Mouse (Mus musculus) heart, postnatal 4 days (tissue): Measurements from ENCODE around the gene Ncapd3. TPM values are rescaled to one million over a fixed set of nuclear protein-coding genes. Genes with fewer than 3 reads are reported as not detected.
A peak's percentile ranks its signal among the peaks of the same experiment; 100 is the strongest.

Source experiments
- DNase-seq: peaks from one replicate; pipeline ENCODE4 v3.0.0; 2021
- total RNA-seq, 2 experiments: library from RNA; stranded (reverse); gene quantifications; 2 replicates each; pipeline ENCODE4 v1.2.3; 2021

The Ncapd3 gene
- 10 to 100 TPM; 22.3 to 23.6 TPM for total RNA-seq

DNA sequence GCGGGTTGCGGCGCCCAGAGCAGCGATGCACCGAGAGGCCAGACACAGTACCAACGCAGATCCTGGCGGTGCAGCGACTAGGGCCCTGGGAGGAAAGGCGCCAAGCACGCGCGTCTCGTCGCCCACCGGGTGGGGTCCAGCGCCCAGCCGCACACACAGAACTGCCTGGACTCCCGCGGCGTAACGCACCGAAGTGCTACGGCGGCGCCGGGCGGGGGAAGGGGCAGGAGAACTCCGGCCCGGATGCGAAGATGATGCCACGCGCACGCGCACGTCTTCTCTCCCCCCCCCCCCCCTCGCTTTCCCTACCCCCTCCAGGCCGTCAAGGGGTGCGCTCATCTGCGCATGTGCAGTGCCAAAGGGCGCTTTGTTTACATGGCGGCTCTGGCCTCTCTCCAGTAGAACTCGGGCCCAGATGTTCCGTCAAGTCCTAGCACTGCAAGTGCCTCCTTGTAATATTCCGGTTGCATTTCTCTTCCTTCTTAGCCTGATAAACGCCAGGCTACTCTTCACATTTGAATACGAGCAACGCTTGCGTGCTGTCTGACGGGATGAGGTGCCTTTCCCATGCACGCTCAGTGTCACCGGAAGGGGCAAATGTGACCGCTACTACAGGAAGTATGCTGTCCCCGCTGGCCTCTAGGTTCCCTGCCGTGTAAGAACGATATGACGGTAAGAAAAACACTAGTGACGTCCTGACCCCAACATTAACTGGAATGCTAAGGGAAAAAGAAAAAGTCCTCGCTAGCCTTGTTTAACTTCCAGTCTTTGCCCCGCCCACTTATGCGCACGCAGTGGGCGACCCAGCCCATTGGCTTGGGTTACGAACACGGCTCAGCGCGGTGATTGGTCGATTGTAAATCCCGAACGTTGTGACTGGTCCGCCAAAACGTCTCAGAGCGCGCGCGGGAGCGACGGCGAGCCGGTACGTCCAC lies at the start of gene Ncapd3, which contains the start of gene Vps26b:
Gene Ncapd3 (plus strand): TSS at position 348 of the 935 bp plus-strand sequence.
Gene Vps26b (minus strand): TSS at position 238 of the 935 bp plus-strand sequence.
- peak; percentile 96 for DNase-seq

DNA sequence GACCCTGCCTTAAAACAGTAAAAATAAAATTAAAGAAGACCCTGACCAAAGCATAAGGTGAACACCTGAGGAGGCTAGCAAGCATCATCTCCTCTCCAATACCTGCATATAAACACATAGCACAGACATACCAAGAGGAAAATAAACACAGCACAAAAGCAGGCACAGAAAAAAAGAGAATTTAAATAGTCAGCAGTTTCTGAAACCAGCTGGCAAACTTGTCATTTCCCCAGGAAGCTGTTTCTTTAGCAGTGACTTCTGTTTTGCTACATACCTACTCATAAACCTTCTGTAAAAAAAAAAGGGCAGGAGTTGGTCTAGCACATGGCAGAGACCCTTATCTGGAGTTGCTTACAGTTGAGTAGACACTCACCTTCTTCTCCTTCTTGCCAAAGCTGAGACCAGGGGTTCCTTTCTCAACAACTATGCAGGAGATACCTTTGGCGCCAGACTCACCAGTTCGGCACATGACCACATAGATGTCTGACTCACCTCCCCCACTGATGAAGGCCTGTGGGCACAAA lies 44.8 kb upstream of the Ncapd3 start:
- DNase-seq = no peak

DNA sequence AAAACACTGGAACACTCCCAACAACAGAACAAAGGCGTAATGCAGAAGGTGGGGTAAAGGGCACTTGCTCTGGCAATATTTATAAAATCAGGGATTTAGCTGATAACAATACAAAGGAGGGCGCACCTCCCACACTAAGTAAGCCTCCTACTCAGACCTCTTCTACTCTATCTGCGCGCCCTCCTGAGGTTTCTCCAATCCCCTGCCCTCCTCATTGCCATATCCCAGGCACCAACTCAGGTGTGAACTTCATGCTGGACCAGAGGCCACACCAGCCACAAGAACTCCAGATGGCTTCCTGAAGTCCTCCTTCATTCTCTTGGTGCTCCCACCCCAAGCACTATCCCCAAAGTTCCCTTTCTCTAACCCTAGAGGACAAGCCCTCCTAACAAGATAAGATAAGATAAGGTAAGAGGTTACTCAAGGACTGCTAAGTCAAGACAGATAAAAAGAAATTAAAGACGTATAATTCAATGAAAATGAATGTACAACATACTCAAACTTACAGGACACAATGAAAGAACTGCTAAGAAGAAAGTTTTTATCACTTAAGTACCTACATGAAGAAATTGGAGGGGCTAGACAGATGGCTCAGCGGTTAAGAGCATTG lies 44.2 kb upstream of the Ncapd3 start:
- no peak for DNase-seq

DNA sequence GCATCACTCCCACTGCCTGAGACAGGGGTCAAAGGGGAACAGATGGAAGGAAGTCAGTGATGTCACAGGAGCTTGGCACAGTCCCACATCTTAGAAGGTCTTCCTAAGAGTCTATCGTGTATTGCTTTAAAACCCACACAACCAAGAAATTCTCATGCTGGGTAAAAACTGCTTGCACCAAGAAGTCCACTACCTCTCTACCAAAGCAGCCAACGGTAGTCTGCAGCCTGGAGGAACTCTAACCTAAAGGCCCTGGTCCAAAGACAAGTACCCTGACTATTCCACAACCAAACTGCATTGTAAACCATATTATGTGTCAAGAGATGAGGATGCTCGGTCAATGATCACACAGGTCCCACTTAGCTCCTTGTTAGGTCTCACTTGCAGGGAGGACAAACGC lies 39.8 kb upstream of the Ncapd3 start:
- no peak for DNase-seq

DNA sequence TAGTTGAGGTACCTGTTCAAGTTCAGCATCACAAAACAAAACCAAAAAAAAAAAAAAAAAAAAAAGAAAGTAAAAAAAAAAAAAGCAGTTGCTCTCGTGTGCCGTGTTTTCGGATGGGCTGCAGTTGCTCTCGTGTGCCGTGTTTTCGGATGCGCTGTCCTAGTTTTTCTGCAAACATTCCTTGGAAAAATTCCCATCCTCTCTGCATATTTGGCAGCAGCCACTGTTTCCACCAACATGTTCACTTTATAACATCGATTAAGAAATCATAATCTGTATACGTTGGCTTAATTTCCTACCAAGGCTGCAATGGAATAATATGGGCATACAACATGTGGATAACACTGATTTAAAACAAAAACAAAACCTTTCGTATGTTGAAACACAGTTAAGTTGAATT lies 36.9 kb upstream of the Ncapd3 start:
- no peak for DNase-seq

DNA sequence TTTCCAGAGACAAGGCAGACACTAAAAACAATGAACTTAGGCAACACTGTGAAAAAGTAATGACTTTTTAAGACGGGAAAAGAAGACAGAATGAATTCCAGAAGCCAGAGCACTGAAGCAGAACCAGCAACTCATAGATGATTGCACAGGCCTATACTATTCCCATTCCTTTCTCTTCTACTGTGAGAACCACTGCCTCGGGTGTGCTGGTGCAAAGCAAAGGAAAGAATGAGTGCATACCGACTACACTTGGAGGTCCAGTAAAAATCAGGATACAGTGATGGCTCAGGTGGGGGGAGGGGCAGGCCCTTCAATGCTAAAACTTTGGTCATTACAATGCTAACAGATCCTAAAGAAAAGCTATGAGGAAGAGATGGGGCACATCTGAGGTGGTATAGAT lies 36.1 kb upstream of the Ncapd3 start:
- no peak for DNase-seq

DNA sequence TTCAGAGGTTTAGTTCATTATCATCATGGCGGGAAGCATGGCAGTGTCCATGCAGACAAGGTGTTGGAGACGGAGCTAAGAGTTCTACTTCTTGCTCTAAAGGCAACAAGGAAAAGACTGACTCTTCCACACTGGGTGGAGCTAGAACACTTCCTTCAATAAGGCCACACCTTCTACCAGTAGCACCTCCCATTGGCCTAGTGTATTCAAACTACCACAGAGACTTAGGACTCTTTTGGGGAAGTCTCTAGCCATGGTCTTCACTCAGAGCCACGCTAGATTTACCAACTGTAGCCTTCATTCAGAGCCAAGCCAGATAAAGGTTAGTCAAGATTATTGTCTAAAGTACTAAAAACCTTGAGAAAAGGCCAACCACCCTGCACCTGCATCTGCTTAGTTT lies 32.9 kb upstream of the Ncapd3 start:
- no peak for DNase-seq

DNA sequence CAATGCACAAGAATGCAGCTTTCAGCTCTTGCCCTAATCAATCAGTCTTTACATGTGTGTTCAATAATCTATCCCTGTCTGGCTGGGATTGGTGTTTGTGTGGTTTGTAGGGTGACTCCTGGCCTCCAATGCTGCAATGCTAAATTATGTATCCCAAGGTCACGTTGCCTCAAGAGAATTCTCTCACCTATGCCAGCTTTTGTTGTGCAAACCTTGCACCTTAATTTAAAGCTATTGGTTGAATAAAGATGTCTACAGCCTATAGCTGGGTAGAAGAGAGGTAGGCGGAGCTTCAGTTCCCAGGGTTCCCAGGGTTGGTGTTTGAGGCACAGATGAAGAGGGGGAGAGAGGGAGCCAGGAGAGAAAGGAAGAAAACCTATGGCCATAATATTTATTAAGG lies 32.5 kb upstream of the Ncapd3 start:
- DNase-seq = no peak

DNA sequence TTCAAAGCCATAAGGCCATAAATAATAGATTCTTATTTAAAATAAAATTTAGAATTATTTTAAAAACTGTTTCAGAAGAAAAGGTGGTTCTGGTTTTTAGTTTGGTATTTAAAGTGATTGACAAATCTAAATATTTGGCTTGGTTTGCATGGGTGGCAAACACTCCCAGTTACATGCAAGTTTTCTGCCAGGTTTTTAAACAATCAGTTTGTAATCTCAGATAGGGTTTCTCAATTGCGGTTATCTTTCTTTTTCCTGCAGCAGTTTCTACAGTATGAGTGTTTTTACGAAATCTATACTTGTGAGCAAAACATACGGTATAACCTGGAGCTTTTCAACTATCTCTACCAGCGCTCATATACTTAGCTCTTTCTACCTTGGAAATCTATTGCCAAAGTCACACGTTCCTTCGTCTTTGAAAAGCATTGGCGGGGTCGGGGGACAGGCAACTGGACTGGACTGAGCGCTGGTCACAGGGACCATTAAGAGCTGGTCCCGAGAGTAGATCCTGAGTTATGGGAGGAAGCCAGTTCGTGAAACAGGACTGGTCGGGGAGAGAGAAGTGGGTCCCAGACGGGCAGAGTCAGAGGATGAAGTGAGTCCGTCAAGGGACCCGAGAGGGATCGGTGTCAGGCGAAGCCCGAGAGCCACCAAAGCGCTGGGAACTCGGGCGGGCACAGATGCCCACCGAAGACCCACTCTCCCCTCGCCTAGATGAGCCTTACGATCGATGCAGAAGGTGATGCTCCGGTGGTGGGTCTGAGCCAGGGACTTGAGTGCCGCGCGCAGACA lies 31.1 kb upstream of the Ncapd3 start:
- DNase-seq = no peak

DNA sequence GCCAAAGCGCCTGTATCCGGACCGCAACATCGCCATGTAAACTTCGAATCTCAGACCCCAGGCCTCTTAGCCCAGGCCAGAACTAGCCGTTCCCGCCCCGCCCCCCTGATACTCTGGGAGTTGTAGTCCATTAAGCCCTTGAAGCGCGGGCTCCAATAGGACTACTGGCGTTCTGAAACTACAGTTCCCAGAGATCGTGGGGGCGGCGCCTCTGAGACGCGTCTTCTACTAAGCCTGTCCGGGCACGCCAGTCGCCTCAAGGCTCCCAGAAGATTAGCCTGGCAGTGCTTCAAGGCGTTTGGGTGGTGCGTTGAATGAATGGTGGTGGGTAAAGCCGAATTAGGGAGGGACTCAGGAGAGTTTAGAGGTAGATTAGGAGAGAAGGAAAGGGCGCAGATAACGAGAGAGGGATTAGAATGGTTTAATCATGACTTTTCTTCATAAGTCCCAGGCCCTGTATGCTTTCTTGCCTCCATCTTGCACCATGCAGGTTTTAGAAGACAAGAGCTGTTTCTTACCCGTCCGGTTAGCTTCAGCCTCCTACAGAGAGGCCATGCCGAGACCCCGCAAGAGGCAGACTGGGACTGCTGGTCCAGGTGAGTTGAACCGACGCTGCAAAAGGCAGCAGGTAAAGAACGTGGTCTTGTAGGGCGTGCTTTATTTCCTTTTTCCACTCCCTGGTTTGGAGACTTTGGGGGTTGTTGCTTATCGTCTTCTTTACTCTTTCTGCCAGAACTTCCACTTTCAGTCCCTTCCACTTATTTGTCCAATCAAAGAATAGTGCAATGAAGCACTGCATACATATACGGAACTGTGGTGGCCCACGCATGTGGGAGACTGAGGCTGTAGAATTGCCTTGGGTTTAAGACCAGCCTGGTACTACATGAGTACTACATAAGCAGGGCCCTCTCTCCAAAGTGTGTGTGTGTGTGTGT lies 30.2 kb upstream of the Ncapd3 start, which contains the start of the genes Acad8 and Thyn1:
Gene Acad8 (minus strand): TSS at position 106 of the 935 bp plus-strand sequence.
Gene Thyn1 (plus strand): TSS at position 250 of the 935 bp plus-strand sequence.
- peak; percentile 96 for DNase-seq

DNA sequence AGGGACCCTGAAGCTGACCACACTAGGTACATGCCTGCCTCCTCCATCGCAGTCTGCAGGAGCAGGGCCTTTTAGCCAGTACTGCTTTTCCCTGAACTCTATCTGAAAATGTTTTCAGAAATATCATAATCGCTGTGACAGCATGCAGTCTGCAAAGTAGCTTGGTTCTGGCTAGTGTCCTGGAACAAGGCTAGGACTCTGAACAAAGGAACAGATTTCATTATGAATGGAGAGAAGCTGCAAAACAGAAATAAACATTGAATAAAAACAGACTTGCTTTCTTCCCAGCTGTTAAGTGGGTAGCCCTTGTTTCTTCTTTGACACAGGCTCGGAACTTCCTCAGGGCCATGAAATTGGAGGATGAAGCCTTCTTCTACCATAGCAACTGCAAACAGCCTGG lies 24.7 kb upstream of the Ncapd3 start:
- DNase-seq = no peak

DNA sequence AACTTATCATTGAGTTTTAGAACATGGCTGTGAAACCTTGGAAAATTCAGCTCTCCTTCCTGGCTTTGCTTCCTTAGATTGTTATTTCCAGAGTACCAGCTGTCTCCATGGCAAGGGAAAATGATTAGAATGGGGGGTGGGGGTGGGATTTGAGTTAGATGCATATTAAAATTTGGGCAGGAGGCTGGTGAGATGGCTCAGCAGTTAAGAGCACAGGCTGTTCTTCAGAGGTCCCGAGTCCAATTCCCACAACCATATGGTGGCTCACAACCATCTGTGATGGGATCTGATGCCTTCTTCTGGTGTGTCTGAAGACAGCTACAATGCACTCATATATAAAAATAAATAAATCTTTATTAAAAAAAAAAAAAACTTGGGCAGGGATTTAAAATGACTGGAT lies 24.0 kb upstream of the Ncapd3 start:
- no peak for DNase-seq

DNA sequence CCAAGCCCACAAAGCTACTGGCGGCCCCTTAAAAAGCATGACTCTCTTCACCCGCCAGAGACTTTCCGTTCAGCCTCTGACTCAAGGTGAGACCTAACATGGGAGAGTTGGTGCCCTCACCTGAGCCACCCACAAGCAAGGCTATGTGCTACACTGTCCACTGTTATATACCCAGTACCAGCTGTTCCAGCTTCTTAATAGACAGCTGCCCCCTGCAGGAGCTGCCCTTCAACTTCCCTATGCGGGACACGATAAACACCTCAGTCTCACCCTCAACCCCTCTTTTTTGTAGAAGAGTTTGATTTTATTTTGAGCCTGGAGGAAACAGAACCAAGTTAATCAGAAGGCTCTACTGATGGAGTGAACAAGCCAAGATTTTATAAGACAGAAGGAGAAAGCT lies 23.1 kb upstream of the Ncapd3 start:
- DNase-seq = no peak

DNA sequence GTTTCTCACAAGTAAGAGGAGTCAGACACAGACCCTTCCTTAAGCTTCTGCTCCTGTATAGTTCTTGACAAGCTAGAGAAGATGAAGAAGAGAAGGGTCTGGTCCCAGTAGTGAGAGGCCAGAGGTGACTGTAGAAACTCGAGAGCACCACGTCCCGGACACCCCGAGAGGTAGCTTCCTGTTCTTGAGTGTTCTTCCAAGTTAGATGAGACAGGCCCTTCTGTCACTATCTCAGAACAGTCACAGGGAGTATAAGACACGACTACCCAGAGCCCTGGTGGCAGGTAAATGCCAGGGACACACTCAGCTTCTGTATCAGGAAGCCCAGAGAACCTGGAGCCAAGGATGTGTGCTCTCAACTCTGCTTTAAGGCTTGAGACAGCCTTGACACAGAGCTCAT lies 20.7 kb upstream of the Ncapd3 start:
- DNase-seq = no peak

DNA sequence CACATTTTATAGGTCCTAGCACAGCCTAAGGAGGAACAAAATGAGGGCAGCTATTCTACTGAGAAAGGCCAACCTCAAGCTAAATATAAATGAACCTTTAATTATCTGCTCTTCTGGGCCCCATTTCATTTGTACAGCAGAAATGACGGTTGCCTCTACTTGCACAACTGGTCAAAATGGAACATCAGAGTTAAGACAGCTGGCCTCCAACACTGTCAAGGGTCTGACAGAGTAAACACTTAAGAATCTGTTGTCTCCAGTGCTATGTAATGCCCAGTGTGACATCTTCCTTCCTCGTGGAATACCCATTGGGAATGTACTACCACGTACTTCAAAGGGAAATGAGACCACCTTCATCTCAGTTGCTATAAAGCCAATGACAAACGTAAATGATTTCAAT lies 18.4 kb upstream of the Ncapd3 start:
- DNase-seq = no peak

DNA sequence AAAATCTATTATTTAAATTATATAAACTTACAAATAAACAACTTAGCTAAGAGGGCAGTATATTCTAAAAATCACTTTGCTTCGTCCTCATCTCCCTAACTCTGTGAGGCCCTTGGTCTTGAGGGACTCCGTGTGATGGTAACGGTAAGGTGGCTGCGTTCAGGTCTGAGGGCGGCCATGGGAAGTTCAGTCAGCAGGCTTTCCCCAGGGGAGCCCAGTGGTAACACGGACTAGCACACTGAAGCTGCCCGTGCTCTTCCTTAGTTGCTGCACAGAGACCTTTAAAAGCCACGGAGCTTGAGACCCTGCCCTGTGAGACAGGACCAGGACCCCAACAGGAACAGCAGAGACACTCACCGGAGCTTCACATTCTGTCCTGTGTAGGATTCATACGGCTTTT lies 11.0 kb upstream of the Ncapd3 start:
- DNase-seq = no peak

DNA sequence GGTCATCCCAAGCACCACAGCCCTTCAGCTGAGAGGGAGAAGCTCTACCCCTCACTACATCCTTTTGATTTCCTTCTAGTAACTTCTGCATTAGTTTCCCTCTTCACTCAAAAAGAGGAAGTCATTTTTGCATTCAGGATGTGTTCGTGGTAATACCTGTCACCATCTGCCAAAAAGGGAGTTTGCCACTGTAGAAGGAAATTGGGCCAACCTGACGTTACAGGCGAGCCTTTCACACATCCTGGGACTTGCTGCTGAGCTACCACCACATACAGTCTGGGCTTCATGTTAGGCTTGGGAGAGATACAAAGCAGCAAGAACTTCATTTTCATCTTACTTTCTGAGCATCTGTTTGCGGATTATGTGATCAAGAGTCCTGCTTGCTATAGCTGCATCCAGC lies 6.3 kb upstream of the Ncapd3 start:
- DNase-seq = no peak

DNA sequence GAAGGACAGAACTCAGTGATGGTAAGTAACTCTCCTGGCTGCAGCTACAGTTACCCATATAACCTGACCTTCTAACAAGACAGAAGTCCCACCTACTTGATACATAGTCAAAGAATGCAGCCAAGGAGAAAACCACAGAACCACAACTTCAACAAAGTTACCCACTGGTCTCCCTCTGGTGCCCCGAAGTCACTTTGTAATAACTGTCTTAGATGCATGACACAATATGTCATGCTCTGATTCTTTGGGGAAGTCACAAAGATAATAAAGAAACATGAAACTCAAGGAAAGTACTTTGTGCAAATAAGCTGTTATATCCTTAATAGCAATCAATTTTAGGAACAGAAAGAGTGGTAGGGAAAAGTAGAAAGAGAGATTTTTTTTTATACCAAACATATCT lies 3.3 kb upstream of the Ncapd3 start:
- DNase-seq = no peak

DNA sequence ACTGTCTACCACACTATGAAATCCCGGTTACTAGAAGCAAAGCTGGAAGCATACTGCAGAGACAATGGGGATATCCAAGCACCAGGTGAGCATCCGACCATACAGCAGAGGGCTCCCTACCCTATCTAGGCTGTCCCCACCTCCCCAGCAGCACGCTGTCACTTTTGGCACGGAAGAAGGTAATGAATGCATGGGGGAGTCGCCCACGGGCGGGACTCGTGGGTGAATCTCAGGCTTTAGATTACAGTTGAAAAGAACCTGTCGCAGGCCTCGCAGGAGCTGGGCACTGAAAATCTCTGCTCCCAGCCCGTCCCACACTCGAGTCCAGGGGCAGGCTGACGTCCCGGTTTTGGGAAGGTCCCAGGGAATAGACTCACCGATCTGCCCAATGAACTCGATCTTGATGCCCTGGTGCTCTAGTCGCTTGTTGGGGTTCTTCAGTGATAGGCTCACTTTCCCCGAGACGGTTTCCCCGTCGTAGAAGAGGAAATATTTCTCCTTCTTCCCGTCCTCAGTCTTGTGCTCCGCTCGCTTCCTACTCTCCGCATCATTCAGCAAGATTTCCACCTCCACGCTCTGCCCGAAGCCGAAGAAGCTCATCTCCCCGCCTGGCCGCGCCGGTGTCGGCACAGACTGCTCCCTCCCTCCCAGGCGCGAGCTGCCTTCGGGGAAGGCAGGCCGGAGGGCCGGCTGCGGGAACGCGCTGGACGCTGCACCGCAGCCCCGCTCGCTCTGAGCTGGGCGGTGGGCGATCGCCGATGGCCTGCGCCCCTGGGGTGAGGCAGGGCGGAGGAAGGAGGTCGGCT lies 750 bp upstream of the Ncapd3 start:
- peak; percentile 53 for DNase-seq

DNA sequence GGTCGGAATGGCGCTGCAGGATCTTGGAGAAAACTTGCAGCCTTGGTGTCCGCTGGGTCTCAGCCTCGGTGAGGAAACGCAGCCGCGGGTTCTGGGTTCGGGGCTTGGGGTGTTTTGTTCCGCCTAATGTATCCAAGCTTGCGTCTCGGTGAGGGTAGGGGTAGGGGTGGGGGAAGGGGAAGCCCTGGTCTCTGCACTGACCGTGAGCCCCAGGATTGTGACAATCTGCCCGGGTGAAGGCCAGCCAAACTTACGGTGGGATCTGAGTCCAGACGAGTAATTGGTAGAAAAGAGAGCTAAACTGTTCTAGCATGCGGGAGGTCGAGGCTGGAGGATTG lies 757 bp downstream of the Ncapd3 start:
- DNase-seq = no peak

DNA sequence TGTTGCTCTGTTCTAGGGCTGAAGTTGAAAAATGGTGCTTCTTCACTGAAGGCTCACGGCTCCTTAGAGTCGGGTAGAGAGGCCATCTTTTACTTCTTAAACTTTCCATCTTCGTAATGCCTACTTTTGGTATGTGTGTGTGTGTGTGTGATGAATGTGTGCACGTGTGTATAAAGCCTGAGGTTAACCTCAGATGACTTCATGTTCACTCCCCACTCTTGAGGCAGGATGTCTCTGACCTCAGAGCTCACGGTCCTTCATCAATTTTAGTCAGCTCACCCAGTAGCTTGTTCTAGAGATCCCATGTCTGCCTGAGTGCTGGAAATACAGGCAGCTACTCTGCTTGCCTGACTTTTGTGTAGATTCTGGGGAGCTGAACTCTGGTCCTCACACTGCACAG lies 13.9 kb downstream of the Ncapd3 start:
- DNase-seq = no peak
